Mouse (Mus musculus): ENCODE results near the gene Osbpl6. TPM values are rescaled to one million over a fixed set of nuclear protein-coding genes. Genes with fewer than 3 reads are reported as not detected.

The Osbpl6 gene
- 3.2 and 4.1 TPM in 2 replicates for polyA plus RNA-seq (2015; fragmentation: Nextera tagmentation; extraction: Ambion mirVana)

DNA sequence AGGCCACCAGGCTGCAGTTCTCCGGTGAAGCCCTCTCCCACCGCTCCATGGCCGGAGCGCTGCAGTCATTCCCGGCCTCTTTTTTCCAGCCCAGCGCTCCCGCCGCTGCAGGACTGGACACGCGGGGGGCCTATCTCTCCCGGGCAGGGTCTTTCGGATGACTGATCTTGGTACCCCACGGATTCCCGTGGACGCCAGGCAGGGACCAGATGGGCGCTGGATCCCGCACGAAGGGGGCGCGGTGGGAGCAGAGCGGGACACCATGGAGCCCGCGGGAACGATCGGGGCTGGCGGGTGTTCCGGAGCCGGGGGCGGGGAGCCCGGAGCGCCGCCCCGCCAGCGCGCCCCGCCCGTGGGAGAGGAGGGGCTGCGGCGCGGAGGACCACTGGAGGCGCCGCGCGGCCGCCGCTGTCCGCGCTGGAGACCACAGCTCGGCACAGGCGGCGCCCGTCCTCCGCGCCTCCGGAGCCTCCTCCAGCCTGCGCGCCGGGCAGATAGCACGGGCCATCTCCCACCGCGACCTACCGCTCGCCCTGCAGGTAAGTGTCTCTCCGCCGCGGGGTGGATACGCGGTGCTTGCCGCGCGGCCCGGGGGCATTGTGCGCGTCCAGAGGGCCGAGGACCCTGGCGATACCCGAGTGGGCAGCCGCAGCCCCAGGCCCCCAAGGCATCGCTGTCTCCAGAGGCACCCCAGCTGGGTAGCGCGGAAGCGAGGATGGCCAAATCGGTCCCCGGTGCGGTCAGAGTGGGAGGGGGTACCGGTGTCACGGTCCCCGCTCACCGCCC is at the start of gene Osbpl6:
TSS of gene Osbpl6 (plus strand) at position 358 of the 786 bp plus-strand sequence.

DNA sequence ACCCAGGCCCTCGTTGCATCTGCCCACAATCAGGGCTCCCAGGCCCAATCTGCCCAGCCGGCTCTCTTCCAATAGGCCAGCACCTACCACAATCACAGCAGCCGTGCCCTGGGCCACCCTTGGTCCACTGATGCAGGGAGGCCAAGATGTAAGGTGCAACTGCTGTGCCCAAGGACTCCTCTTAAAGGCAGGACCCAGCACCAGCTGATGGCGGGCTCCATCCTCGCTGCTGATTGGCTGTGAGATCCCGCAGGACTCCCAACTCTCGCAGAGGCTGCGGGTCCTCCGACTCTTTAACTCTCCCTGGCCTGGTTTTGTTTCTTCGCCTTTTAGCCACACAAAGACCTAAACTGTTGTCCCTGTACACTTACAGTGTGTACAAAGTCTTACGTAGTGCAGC is 46.1 kb upstream of the Osbpl6 start, which contains the start of gene Cyct:
TSS of gene Cyct (minus strand) at position 225 of the 400 bp plus-strand sequence.

GRCm38 (mm10) chr2:76369821-76370655 is 36.3 kb upstream of the Osbpl6 start, which contains the start of gene Rbm45:
Rbm45 (plus strand) TSS chr2:76369984.

GRCm38 (mm10) chr2:76647883-76648570 is 241.7 kb downstream of the Osbpl6 start, which contains the start of the genes Prkra and Pjvk:
Prkra (minus strand) TSS chr2:76648015.
Pjvk (plus strand) TSS chr2:76648476.

Small RNA genes within 50 kb of the gene (microRNA-seq; reads per million reads assigned to microRNA genes)
- gene Gm23164, result not detected

Other genes with a start within 250 kb of the Osbpl6 start
- gene Pde11a, start 67.7 kb upstream of the Osbpl6 start, polyA plus RNA-seq (2015; fragmentation: Nextera tagmentation; extraction: Ambion mirVana), result not detected in 2 replicates
- 0.35 TPM in 1 of 2 replicates, not detected in the other for gene Cyct, start 46.1 kb upstream of the Osbpl6 start, polyA plus RNA-seq (2015; fragmentation: Nextera tagmentation; extraction: Ambion mirVana)
- gene Rbm45, start 36.5 kb upstream of the Osbpl6 start, polyA plus RNA-seq (2015; fragmentation: Nextera tagmentation; extraction: Ambion mirVana), result 10.0 and 11.7 TPM in 2 replicates
- gene Prkra, start 241.5 kb downstream of the Osbpl6 start, polyA plus RNA-seq (2015; fragmentation: Nextera tagmentation; extraction: Ambion mirVana), result 37.1 and 38.3 TPM in 2 replicates
- gene Pjvk, start 242.0 kb downstream of the Osbpl6 start, polyA plus RNA-seq (2015; fragmentation: Nextera tagmentation; extraction: Ambion mirVana), result 0.27 TPM in 1 of 2 replicates, not detected in the other